Mouse (Mus musculus): ENCODE measurements around the gene Mex3b. TPM values are rescaled to one million over a fixed set of nuclear protein-coding genes. Genes with fewer than 3 reads are reported as not detected.

Gene Mex3b
- total RNA-seq, 2 experiments from 2014 or later, result 25.8 to 29.3 TPM

DNA sequence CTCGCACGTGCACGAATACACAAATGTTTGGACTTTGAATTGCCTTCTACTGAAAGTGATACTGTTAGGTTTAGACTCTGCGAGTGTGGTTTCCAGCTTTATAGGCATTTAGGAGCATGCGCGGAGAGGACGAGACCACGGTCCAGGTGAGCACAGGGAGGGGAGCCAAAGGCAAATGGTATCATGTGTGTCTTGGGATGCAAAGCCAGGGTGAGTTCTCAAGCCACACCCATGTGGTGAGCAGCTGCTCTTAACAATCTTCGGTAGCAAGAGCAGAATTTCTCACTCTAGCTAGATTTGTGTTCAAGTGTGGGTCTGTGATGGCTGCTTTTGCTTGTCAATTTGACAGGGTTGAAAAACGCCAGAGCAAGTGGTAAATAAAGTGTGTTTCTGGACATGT, 44.4 kb downstream of the Mex3b start:
- no peak for DNase-seq (ENCODE audit: extremely low spot score in 1 of 2, low spot score in 1 of 2)

DNA sequence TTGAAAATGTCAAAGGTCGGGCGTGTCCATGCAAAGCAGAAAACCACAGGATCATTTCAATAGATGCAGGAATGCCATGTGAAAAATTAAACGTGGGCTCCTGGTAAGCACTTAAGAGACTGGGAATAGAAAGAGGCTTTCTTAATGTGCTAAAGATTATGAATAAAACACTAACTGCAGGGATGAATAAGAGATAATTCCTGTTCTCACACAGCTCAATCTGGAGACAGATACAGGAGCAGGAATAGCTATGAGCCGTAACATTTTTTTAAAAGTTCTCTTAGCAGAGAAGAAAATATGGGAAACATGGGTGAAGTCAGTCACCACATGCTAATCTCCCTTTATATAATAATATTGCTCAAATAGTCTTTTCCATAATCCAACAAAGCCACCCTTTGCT, 47.2 kb downstream of the Mex3b start:
- DNase-seq (ENCODE audit: extremely low spot score in 1 of 2, low spot score in 1 of 2), result no peak

Other genes with a start within 250 kb of the Mex3b start
- gene Saxo2, start 218.8 kb upstream of the Mex3b start, total RNA-seq (2021), result 10 to 100 TPM in 1 of 2 experiments, 1 to 10 TPM in 1; 8.6 to 10.3 TPM
- 10 to 100 TPM; 16.3 to 17.4 TPM for gene Efl1, start 218.7 kb upstream of the Mex3b start, total RNA-seq (2021)

Measured in layer of hippocampus, postnatal 25 days (tissue).